Mouse (Mus musculus) bone marrow macrophage, adult 2 months (primary cell): ENCODE results near the gene Lrrn3.

Experiments used
- CTCF ChIP-seq: IDR thresholded peaks from 2 replicates; pipeline ENCODE4 v1.5.1; 2012; ENCODE audit warnings: low read depth, mild to moderate bottlenecking, low read length, moderate library complexity
- POLR2A ChIP-seq: IDR thresholded peaks from 2 replicates; pipeline ENCODE4 v1.6.1; 2012; ENCODE audit warnings: mild to moderate bottlenecking, low read depth, low read length, borderline replicate concordance

DNA sequence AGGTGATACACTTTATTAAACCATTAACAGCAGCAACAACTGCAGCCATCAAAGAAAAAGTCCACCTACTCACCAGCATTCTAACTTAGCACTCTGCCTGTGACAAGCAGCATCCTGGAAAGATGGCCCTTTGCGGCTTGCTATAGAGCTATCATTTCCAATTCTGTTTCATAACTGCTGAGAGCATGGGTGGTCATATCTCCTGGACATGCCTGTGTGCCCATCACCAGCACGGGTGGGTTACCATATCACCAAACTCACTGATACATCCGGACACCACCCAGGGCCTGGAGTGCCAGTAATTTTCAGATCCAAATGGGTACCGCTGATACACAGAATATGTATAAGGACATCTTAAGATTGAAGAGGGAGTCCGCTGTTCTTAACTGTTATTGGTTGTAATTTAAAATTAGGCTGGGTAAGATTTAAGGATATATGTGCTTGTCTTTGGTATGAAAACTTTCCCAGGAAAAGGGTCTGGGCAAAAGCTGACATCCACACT lies 3.1 kb downstream of the Lrrn3 start:
- TF ChIP-seq CTCF (no peak), POLR2A (no peak)
